Mouse (Mus musculus) left cerebral cortex, adult 2 months (tissue): ENCODE results near the gene Pofut2. TPM values are rescaled to one million over a fixed set of nuclear protein-coding genes. Genes with fewer than 3 reads are reported as not detected.

Source experiments
- DNase-seq, 2 experiments: peaks; one replicate each; pipeline ENCODE4 v3.0.0; 2021 to 2022; ENCODE audit warnings: low spot score in 2 of 2, mixed read lengths in 1 of 2; ENCODE audit errors: extremely low spot score in 1 of 2
- H3K27ac ChIP-seq: fragments of 200-600 bp; 2 replicates; pipeline ENCODE4 v1.8.1; 2022
- H3K4me3 ChIP-seq: fragments of 200-600 bp; 2 replicates; pipeline ENCODE4 v1.8.1; 2022
- CTCF ChIP-seq: fragments of 200-600 bp; IDR thresholded peaks from 2 replicates; pipeline ENCODE4 v1.8.1; 2022; ENCODE audit warnings: antibody characterized with exemption, mild to moderate bottlenecking, moderate library complexity
- intact Hi-C: fragments of 180-260 bp; cut with DNase I; formaldehyde crosslinking; loops from one replicate; pipeline ENCODE4 v1.15.1; 2025
- total RNA-seq, 2 experiments: library from RNA; stranded (reverse); gene quantifications; 2 replicates each; pipeline ENCODE4 v1.2.3; 2021

Pofut2 gene
- total RNA-seq, 2 experiments from 2014 or later = 37.6 to 38.2 TPM

GRCm38 (mm10) chr10:77304840-77305533, 46.0 kb downstream of the Pofut2 start:
- no peak overlapping the region for H3K27ac ChIP-seq
- intact Hi-C loops = no loop called here
- no peak for TF ChIP-seq CTCF
- DNase-seq = no peak
- H3K4me3 ChIP-seq = no peak overlapping the region

GRCm38 (mm10) chr10:77305766-77306165, 46.7 kb downstream of the Pofut2 start:
- DNase-seq = no peak

DNA sequence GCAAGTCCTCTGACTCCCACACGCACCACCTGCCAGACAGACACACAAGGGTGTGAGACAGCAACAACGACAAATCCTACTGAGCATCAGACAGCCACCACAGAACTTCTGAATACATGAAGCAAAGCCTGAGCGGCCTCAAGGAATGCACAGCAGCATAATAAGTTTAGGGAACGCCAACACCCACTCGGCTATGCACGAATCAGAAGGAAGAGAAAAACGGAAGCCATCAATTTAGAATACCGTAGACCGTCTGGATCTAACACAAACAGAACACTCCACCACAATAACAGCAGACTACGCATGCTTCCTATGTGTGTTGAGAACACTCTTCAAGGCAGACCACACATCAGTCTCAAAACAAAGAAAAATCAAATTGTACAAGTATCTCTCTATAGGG, 50.0 kb downstream of the Pofut2 start:
- TF ChIP-seq CTCF = no peak
- intact Hi-C loops = no loop called here
- H3K27ac ChIP-seq = no peak overlapping the region
- DNase-seq = no peak
- H3K4me3 ChIP-seq = no peak overlapping the region

More at GRCm38 (mm10) chr10:77305766-77306165, 46.7 kb downstream of the Pofut2 start:
- Histone ChIP-seq H3K4me3 (no peak overlapping the region), H3K27ac (no peak overlapping the region)
- intact Hi-C loops = no loop called here
- no peak for TF ChIP-seq CTCF

GRCm38 (mm10) chr10:77314711-77315266, 55.8 kb downstream of the Pofut2 start:
- Histone ChIP-seq H3K27ac (no peak overlapping the region; the same call in 1 of the 2 replicates), H3K4me3 (no peak overlapping the region)
- no peak for TF ChIP-seq CTCF
- intact Hi-C loops = loop anchor here (1.0 kb wide), 1 partner anchor 27 kb away; no protein-coding TSS in a partner anchor
- DNase-seq = no peak

- no peak overlapping the region for H3K4me3 ChIP-seq
- intact Hi-C loops = loop anchor here (1.0 kb wide), 1 partner anchor 26 kb away; no protein-coding TSS in a partner anchor
- H3K27ac ChIP-seq = no peak overlapping the region
- no peak for TF ChIP-seq CTCF
- DNase-seq = peak; percentile 42 to 43
Measured at GRCm38 (mm10) chr10:77315682-77316081, 56.7 kb downstream of the Pofut2 start.

Other genes with a start within 250 kb of the Pofut2 start
- 10 to 100 TPM; 23.9 to 27.0 TPM for gene Slc19a1, start 227.0 kb upstream of the Pofut2 start, total RNA-seq
- gene Col18a1, start 92.7 kb upstream of the Pofut2 start, total RNA-seq = 1 to 10 TPM; 3.6 to 3.8 TPM
- gene Adarb1, start 159.1 kb downstream of the Pofut2 start, total RNA-seq = 100 to 1,000 TPM; 139 to 152 TPM